Mouse (Mus musculus): Measurements from ENCODE around the gene Slc44a5.

DNA sequence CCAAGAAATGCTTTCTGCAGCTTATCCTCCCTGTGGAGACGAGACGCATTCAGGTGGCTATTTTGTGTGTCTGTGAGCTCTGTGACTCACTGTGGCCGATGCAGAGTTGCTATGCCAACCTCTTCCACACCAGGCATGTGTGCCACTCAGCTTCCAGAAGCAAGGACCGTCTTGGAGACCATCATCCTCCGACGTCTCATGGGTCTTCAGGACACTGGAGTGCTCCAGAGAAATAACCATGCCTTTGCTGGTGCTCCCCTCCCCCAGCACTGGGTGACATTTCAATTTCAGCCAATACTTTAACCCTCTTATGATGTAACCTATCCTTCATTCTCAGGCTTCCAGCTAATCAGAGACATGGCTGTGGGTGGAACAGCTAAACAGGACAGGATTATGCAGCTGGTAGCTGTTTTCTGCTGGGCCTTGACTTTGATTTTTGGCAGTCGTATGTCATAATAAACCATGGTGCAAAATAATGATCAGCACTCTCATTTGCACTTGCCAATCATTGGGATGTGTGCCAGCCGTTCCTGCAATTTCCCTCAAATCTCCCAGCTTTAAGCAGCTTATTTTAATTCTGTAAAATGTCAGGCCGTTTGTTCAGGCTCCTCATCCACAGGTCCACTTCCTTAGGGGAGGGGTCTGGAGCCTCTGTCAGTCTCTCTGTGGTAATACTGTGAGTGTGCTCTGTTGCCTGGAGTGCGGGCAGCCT lies 198.8 kb downstream of the Slc44a5 start:
- TF ChIP-seq CTCF (conservative IDR thresholded peaks at IDR 0.05; ENCODE audit: low read length) (no peak), NANOG (IDR thresholded peaks at IDR 0.05; ENCODE audit: borderline replicate concordance, low read length) (no peak)

Measured in E14TG2a.4 (cell line).